Mouse (Mus musculus) G1E (cell line): Measurements from ENCODE around the gene Fxyd1.

Experiments used
- CTCF ChIP-seq: IDR thresholded peaks from 2 replicates; pipeline ENCODE4 v1.5.1; 2012; ENCODE audit warnings: low read depth, low read length, inconsistent platforms, mixed read lengths
- GATA1 ChIP-seq: IDR thresholded peaks from 2 replicates; pipeline ENCODE4 v1.6.1; 2012; ENCODE audit warnings: borderline replicate concordance, low read length, inconsistent platforms, mixed read lengths
- GATA2 ChIP-seq: IDR thresholded peaks from 2 replicates; pipeline ENCODE4 v1.6.1; 2012; ENCODE audit warnings: low read depth, low read length, inconsistent platforms, borderline replicate concordance

- TF ChIP-seq CTCF, result no peak
- TF ChIP-seq GATA1, result no peak
- no peak for TF ChIP-seq GATA2
These were observed 25.1 kb upstream of the Fxyd1 start for GRCm38 (mm10) chr7:31082106-31082505.
